Comparison of ENCODE assay signal across 8 mouse cellular contexts in the genomic region with DNA sequence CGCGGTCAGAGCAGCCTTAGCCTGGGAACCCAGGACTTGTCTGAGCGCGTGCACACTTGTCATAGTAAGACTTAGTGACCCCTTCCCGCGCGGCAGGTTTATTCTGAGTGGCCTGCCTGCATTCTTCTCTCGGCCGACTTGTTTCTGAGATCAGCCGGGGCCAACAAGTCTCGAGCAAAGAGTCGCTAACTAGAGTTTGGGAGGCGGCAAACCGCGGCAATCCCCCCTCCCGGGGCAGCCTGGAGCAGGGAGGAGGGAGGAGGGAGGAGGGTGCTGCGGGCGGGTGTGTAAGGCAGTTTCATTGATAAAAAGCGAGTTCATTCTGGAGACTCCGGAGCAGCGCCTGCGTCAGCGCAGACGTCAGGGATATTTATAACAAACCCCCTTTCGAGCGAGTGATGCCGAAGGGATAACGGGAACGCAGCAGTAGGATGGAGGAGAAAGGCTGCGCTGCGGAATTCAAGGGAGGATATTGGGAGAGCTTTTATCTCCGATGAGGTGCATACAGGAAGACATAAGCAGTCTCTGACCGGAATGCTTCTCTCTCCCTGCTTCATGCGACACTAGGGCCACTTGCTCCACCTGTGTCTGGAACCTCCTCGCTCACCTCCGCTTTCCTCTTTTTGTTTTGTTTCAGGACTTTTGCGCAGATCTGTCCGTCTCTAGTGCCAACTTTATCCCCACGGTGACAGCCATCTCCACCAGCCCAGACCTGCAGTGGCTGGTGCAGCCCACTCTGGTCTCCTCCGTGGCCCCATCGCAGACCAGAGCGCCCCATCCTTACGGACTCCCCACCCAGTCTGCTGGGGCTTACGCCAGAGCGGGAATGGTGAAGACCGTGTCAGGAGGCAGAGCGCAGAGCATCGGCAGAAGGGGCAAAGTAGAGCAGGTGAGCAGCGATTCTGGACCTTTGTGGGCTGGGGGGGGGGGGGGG. TPM values are rescaled to one million over a fixed set of nuclear protein-coding genes. Genes with fewer than 3 reads are reported as not detected.
A peak's percentile ranks its signal among the peaks of the same experiment; 100 is the strongest.
DNase-seq lines count a peak whose midpoint lies in the region; ATAC-seq lines count a peak whose summit lies in the region.

No protein-coding gene starts in this region.

- H3K9ac ChIP-seq in embryonic facial prominence, embryonic 15.5 days = peak overlapping the region; percentile 27
- peak overlapping the region; percentile 71 for H3K9ac ChIP-seq in heart, embryonic 14.5 days (ENCODE audit: low read length)
- peak overlapping the region; percentile 53 for H3K9ac ChIP-seq in liver, embryonic 16.5 days (ENCODE audit: low read depth, low read length)
- H3K9ac ChIP-seq in neural tube, embryonic 14.5 days (replicated peaks; ENCODE audit: low read depth, low read length) = peak overlapping the region; percentile 56

- peak overlapping the region; percentile 91 for H3K4me2 ChIP-seq in embryonic facial prominence, embryonic 15.5 days (replicated peaks)
- peak overlapping the region; percentile 93 for H3K4me2 ChIP-seq in heart, embryonic 14.5 days (ENCODE audit: low read length)
- peak overlapping the region; percentile 91 for H3K4me2 ChIP-seq in liver, embryonic 16.5 days (ENCODE audit: low read depth, low read length)
- peak overlapping the region; percentile 100 for H3K4me2 ChIP-seq in neural tube, embryonic 14.5 days (ENCODE audit: low read depth, low read length)

- 1% methylated on average over 48 of the region's 49 CpGs for WGBS in embryonic facial prominence, embryonic 15.5 days
- under 1% methylated on average over 49 of the region's 49 CpGs for WGBS in heart, embryonic 14.5 days
- WGBS in liver, embryonic 16.5 days (ENCODE audit: insufficient replicate concordance) = 1% methylated on average over 49 of the region's 49 CpGs
- WGBS in neural tube, embryonic 14.5 days = under 1% methylated on average over 49 of the region's 49 CpGs

- no peaks in the 10 kb centered on the region for H3K36me3 ChIP-seq in embryonic facial prominence, embryonic 15.5 days
- H3K36me3 ChIP-seq in heart, embryonic 14.5 days (ENCODE audit: control insufficient read depth, insufficient read depth, low read length) = peaks cover 8% of the 10 kb centered on the region; the same call in 1 of the 2 replicates
- H3K36me3 ChIP-seq in liver, embryonic 16.5 days (ENCODE audit: control insufficient read depth, insufficient read depth) = no peaks in the 10 kb centered on the region
- H3K36me3 ChIP-seq in neural tube, embryonic 14.5 days (ENCODE audit: control insufficient read depth, insufficient read depth, low read length) = no peaks in the 10 kb centered on the region

- peaks cover 41% of the 10 kb centered on the region for H3K4me1 ChIP-seq in embryonic facial prominence, embryonic 15.5 days
- H3K4me1 ChIP-seq in heart, embryonic 14.5 days (ENCODE audit: control insufficient read depth in 2 of 2, insufficient read depth in 2 of 2, low read length in 2 of 2) = peaks cover 15 to 33% of the 10 kb centered on the region in 2 experiments
- peaks cover 45% of the 10 kb centered on the region for H3K4me1 ChIP-seq in liver, embryonic 16.5 days (ENCODE audit: control insufficient read depth, low read depth, low read length)
- H3K4me1 ChIP-seq in neural tube, embryonic 14.5 days (ENCODE audit: control insufficient read depth, insufficient read depth, low read length) = peaks cover 20% of the 10 kb centered on the region; the same call in 1 of the 2 replicates

- peaks cover 25% of the 10 kb centered on the region for H3K27me3 ChIP-seq in embryonic facial prominence, embryonic 15.5 days
- H3K27me3 ChIP-seq in heart, embryonic 14.5 days (ENCODE audit: control insufficient read depth, insufficient read depth, low read length) = no peaks in the 10 kb centered on the region; the same call in 1 of the 2 replicates
- H3K27me3 ChIP-seq in liver, embryonic 16.5 days (ENCODE audit: control insufficient read depth, insufficient read depth, low read depth, low read length) = peaks cover 62% of the 10 kb centered on the region
- H3K27me3 ChIP-seq in neural tube, embryonic 14.5 days (ENCODE audit: control insufficient read depth, insufficient read depth, low read length) = peaks cover 9% of the 10 kb centered on the region

- no peaks in the 10 kb centered on the region for H3K9me3 ChIP-seq in embryonic facial prominence, embryonic 15.5 days (replicated peaks)
- H3K9me3 ChIP-seq in heart, embryonic 14.5 days (ENCODE audit: control insufficient read depth, low read length) = no peaks in the 10 kb centered on the region
- H3K9me3 ChIP-seq in liver, embryonic 16.5 days (replicated peaks; ENCODE audit: control insufficient read depth, low read length) = no peaks in the 10 kb centered on the region
- no peaks in the 10 kb centered on the region for H3K9me3 ChIP-seq in neural tube, embryonic 14.5 days (ENCODE audit: control insufficient read depth, low read length)

- H3K27ac ChIP-seq in embryonic facial prominence, embryonic 15.5 days (replicated peaks) = peak overlapping the region; percentile 90
- peak overlapping the region; percentile 91 for H3K27ac ChIP-seq in heart, embryonic 14.5 days (replicated peaks in 1 of 2; ENCODE audit: control insufficient read depth in 1 of 2, insufficient read depth in 1 of 2, low read depth in 2 of 2, low read length in 2 of 2)
- H3K27ac ChIP-seq in liver, embryonic 16.5 days (ENCODE audit: low read length) = peak overlapping the region; percentile 31
- H3K27ac ChIP-seq in neural tube, embryonic 14.5 days (ENCODE audit: low read depth, low read length) = peak overlapping the region; percentile 61; the same call in 1 of the 2 replicates

- ATAC-seq in embryonic facial prominence, embryonic 15.5 days (ENCODE audit: insufficient number of reproducible peaks, low FRiP score, low TSS enrichment, low read depth) = 0 out of 2 replicates have a peak, but pooled peaks have one; percentile 1
- peak; percentile 4; the same call in 1 of the 2 replicates for ATAC-seq in heart, embryonic 14.5 days (ENCODE audit: insufficient number of reproducible peaks, insufficient read depth, low FRiP score, low read depth)
- ATAC-seq in liver, embryonic 16.5 days (ENCODE audit: low read depth) = peak; percentile 35; the same call in 1 of the 2 replicates
- no peak for ATAC-seq in neural tube, embryonic 14.5 days (ENCODE audit: low read depth)

- peak; percentile 84 for DNase-seq in CD4-positive, CD25-positive, alpha-beta regulatory T cell, adult 2 months (ENCODE audit: low read depth, low spot score)
- DNase-seq in adrenal gland, postnatal 10 days = peak; percentile 70
- DNase-seq in kidney, postnatal 4 days = peak; percentile 50 to 63
- peak; percentile 65 for DNase-seq in urinary bladder, adult 2 months (ENCODE audit: low spot score)

- H3K4me3 ChIP-seq in embryonic facial prominence, embryonic 15.5 days (replicated peaks) = peak overlapping the region; percentile 65
- peak overlapping the region; percentile 58 to 65 for H3K4me3 ChIP-seq in heart, embryonic 14.5 days (ENCODE audit: control insufficient read depth in 1 of 2, insufficient read depth in 1 of 2, low read depth in 1 of 2, low read length in 2 of 2)
- H3K4me3 ChIP-seq in liver, embryonic 16.5 days (ENCODE audit: low read depth, low read length) = peak overlapping the region; percentile 68
- H3K4me3 ChIP-seq in neural tube, embryonic 14.5 days (ENCODE audit: low read depth, low read length) = peak overlapping the region; percentile 50

RNA-seq across cellular contexts. Expression of a gene that starts 0.9 kb away (rescaled TPM):
- 10 to 100 TPM in 1 of 2 experiments, 1 to 10 TPM in 1; 5.8 to 25.4 TPM for total RNA-seq in adrenal gland, postnatal 10 days (2021)
- 22.7 and 23.9 TPM in 2 replicates for polyA plus RNA-seq in embryonic facial prominence, embryonic 15.5 days (2015; fragmentation: Nextera tagmentation; extraction: Ambion mirVana)
- polyA plus RNA-seq in heart, embryonic 14.5 days (2014; fragmentation: Nextera tagmentation; extraction: Ambion mirVana) = 3.8 and 4.0 TPM in 2 replicates
- 1.1 and 1.6 TPM in 2 replicates for polyA plus RNA-seq in liver, embryonic 16.5 days (2015; fragmentation: Nextera tagmentation; extraction: Ambion mirVana)
- 2.8 and 4.0 TPM in 2 replicates for polyA plus RNA-seq in neural tube, embryonic 14.5 days (2014; fragmentation: Nextera tagmentation; extraction: Ambion mirVana)
- polyA plus RNA-seq in urinary bladder, adult 2 months (2012; rRNA removed) = 28.5 and 37.0 TPM in 2 replicates

Comparison
In these comparisons a context has a peak if more than half of its experiments do, and no peak if none do; other contexts are left out.
1. H3K27ac ChIP-seq: peak in every context shown above with its lines; median percentile 91 in heart, embryonic 14.5 days; 90 in embryonic facial prominence, embryonic 15.5 days; 61 in neural tube, embryonic 14.5 days; 31 in liver, embryonic 16.5 days.